In genomic region chr14:16273677-16274076, GRCm38 (mm10) we compare ENCODE assay signal across 22 mouse cellular contexts. TPM values are rescaled to one million over a fixed set of nuclear protein-coding genes. Genes with fewer than 3 reads are reported as not detected.
DNase-seq lines count a peak whose midpoint lies in the region; ATAC-seq and TF ChIP-seq lines count a peak whose summit lies in the region.
"Had no signal": no experiment of that assay in that cellular context is flagged by ENCODE, and none has a peak within 500 bp of the region (broad histone marks: within the 10 kb centered on the region; RNA-seq: fewer than 3 reads in every experiment).

No protein-coding gene starts in this region.

- TF ChIP-seq POLR2A in heart, adult 2 months (IDR thresholded peaks at IDR 0.05; ENCODE audit: insufficient read depth, low read depth, low read length) = no peak

- no peak for TF ChIP-seq EP300 in heart, postnatal 0 days (IDR thresholded peaks at IDR 0.05; ENCODE audit: low read depth)
- TF ChIP-seq EP300 in heart, adult 2 months (IDR thresholded peaks at IDR 0.05; ENCODE audit: insufficient read depth, low read depth, low read length) = no peak

- peak; percentile 17 for DNase-seq in heart, postnatal 0 days (ENCODE audit: low spot score)
- DNase-seq in heart, adult 2 months = no peak
- DNase-seq in kidney, postnatal 36 days = no peak
- DNase-seq in kidney, postnatal 0 days (ENCODE audit: low spot score) = peak; percentile 51
- DNase-seq in kidney, adult 9 months = no peak
- DNase-seq: adrenal gland, adult 2 months; adrenal gland, adult 8-10 months; adrenal gland, postnatal 10 days; adrenal gland, postnatal 14 days; adrenal gland, postnatal 25 days; adrenal gland, postnatal 36 days; B cell, adult 2 months; cerebellum, adult 11 months; cerebellum, adult 11-12 months had no signal

- no peaks in the 10 kb centered on the region for H3K27me3 ChIP-seq in heart, postnatal 0 days (ENCODE audit: control insufficient read depth, insufficient read depth, low read length)
- H3K27me3 ChIP-seq in heart, adult 2 months (ENCODE audit: control insufficient read depth, insufficient read depth, low read length) = no peaks in the 10 kb centered on the region
- no peaks in the 10 kb centered on the region for H3K27me3 ChIP-seq in kidney, embryonic 14.5 days (ENCODE audit: control insufficient read depth, insufficient read depth, low read length)
- no peaks in the 10 kb centered on the region for H3K27me3 ChIP-seq in kidney, embryonic 16.5 days (ENCODE audit: insufficient read depth, low read length)
- H3K27me3 ChIP-seq in kidney, embryonic 15.5 days = no peaks in the 10 kb centered on the region
- H3K27me3 ChIP-seq in kidney, postnatal 0 days (ENCODE audit: insufficient read depth, low read length) = no peaks in the 10 kb centered on the region
- H3K27me3 ChIP-seq: CH12.LX, Patski had no signal

- no peak overlapping the region for H3K27ac ChIP-seq in heart, postnatal 0 days (ENCODE audit: low read depth)
- no peak overlapping the region for H3K27ac ChIP-seq in heart, adult 2 months
- H3K27ac ChIP-seq in kidney, embryonic 14.5 days (ENCODE audit: low read depth, low read length) = no peak overlapping the region
- no peak overlapping the region for H3K27ac ChIP-seq in kidney, embryonic 16.5 days (ENCODE audit: low read length)
- no peak overlapping the region for H3K27ac ChIP-seq in kidney, embryonic 15.5 days
- peak overlapping the region; percentile 25; the same call in 1 of the 2 replicates for H3K27ac ChIP-seq in kidney, postnatal 0 days

- no peaks in the 10 kb centered on the region; the same call in 1 of the 2 replicates for H3K79me2 ChIP-seq in heart, adult 2 months (replicated peaks; ENCODE audit: control insufficient read depth, insufficient read depth, low read length)

- no peaks in the 10 kb centered on the region for H3K4me1 ChIP-seq in heart, postnatal 0 days (ENCODE audit: control insufficient read depth, insufficient read depth)
- H3K4me1 ChIP-seq in heart, adult 2 months (ENCODE audit: control insufficient read depth, insufficient read depth, low read length) = no peaks in the 10 kb centered on the region
- H3K4me1 ChIP-seq in kidney, embryonic 14.5 days (ENCODE audit: control insufficient read depth, insufficient read depth, low read length) = no peaks in the 10 kb centered on the region
- H3K4me1 ChIP-seq in kidney, embryonic 16.5 days (ENCODE audit: insufficient read depth, low read length) = peaks cover 3% of the 10 kb centered on the region; the same call in 1 of the 2 replicates
- H3K4me1 ChIP-seq in kidney, embryonic 15.5 days = 0 out of 2 replicates have a peak, but pooled peaks cover 3% of the 10 kb centered on the region
- H3K4me1 ChIP-seq in kidney, postnatal 0 days (replicated peaks; ENCODE audit: insufficient read depth, low read length) = no peaks in the 10 kb centered on the region

- no peaks in the 10 kb centered on the region for H3K9me3 ChIP-seq in heart, postnatal 0 days (replicated peaks; ENCODE audit: control insufficient read depth, low read length)
- H3K9me3 ChIP-seq in kidney, embryonic 14.5 days (ENCODE audit: control insufficient read depth, low read length) = no peaks in the 10 kb centered on the region
- no peaks in the 10 kb centered on the region for H3K9me3 ChIP-seq in kidney, embryonic 16.5 days (ENCODE audit: low read length)
- no peaks in the 10 kb centered on the region for H3K9me3 ChIP-seq in kidney, embryonic 15.5 days (replicated peaks)
- H3K9me3 ChIP-seq in kidney, postnatal 0 days (replicated peaks; ENCODE audit: low read length) = no peaks in the 10 kb centered on the region
- H3K9me3 ChIP-seq: G1E had no signal

- intact Hi-C loops in heart, adult 2 months (cut with DNase I) = no loop called here

- no peak for ATAC-seq in heart, postnatal 0 days (ENCODE audit: insufficient read depth, low read depth)
- peak; percentile 57; the same call in 1 of the 2 replicates for ATAC-seq in kidney, embryonic 14.5 days (ENCODE audit: low FRiP score, low TSS enrichment)
- ATAC-seq in kidney, embryonic 16.5 days (ENCODE audit: low FRiP score, low TSS enrichment) = 0 out of 2 replicates have a peak, but pooled peaks have one; percentile 51
- ATAC-seq in kidney, embryonic 15.5 days (replicated peaks; ENCODE audit: low FRiP score) = no peak
- ATAC-seq in kidney, postnatal 0 days (replicated peaks; ENCODE audit: low FRiP score, low read depth) = no peak
- ATAC-seq: activated CD4-positive, CD25-positive, alpha-beta regulatory T cell, adult 4 months; CD4-positive, CD25-positive, alpha-beta regulatory T cell, adult 4 months had no signal

- no peak overlapping the region for H3K4me2 ChIP-seq in heart, postnatal 0 days (ENCODE audit: low read depth, low read length)
- no peak overlapping the region for H3K4me2 ChIP-seq in kidney, embryonic 14.5 days (replicated peaks; ENCODE audit: low read depth, low read length)
- no peak overlapping the region for H3K4me2 ChIP-seq in kidney, embryonic 16.5 days (replicated peaks; ENCODE audit: low read depth, low read length)
- no peak overlapping the region for H3K4me2 ChIP-seq in kidney, embryonic 15.5 days
- no peak overlapping the region for H3K4me2 ChIP-seq in kidney, postnatal 0 days (ENCODE audit: low read length)

- H3K4me3 ChIP-seq in heart, postnatal 0 days (ENCODE audit: low read depth, low read length) = no peak overlapping the region
- no peak overlapping the region for H3K4me3 ChIP-seq in heart, adult 2 months
- no peak overlapping the region for H3K4me3 ChIP-seq in kidney, embryonic 14.5 days (ENCODE audit: low read length)
- no peak overlapping the region for H3K4me3 ChIP-seq in kidney, embryonic 16.5 days (ENCODE audit: low read length)
- H3K4me3 ChIP-seq in kidney, embryonic 15.5 days (replicated peaks) = no peak overlapping the region
- no peak overlapping the region for H3K4me3 ChIP-seq in kidney, postnatal 0 days (replicated peaks; ENCODE audit: low read depth, low read length)

- WGBS in heart, postnatal 0 days = 66% methylated on average over 3 of the region's 3 CpGs
- WGBS in heart, adult 2 months = 76% methylated on average over 3 of the region's 3 CpGs
- 50% methylated on average over 3 of the region's 3 CpGs for WGBS in kidney, embryonic 14.5 days
- WGBS in kidney, embryonic 16.5 days = 47% methylated on average over 3 of the region's 3 CpGs
- 37% methylated on average over 3 of the region's 3 CpGs for WGBS in kidney, embryonic 15.5 days
- 60% methylated on average over 3 of the region's 3 CpGs for WGBS in kidney, postnatal 0 days

- no peak for TF ChIP-seq CTCF in heart, postnatal 0 days (IDR thresholded peaks at IDR 0.05; ENCODE audit: low read depth)
- TF ChIP-seq CTCF in heart, adult 2 months (IDR thresholded peaks at IDR 0.05) = no peak
- TF ChIP-seq CTCF in kidney, postnatal 0 days (IDR thresholded peaks at IDR 0.05; ENCODE audit: low read depth) = no peak

- peaks cover 20% of the 10 kb centered on the region for H3K36me3 ChIP-seq in heart, postnatal 0 days (replicated peaks; ENCODE audit: control insufficient read depth, insufficient read depth, low read length)
- peaks cover 8% of the 10 kb centered on the region for H3K36me3 ChIP-seq in heart, adult 2 months (ENCODE audit: control insufficient read depth, insufficient read depth, low read length)
- H3K36me3 ChIP-seq in kidney, embryonic 14.5 days (ENCODE audit: control insufficient read depth, insufficient read depth, low read length) = peaks cover 2% of the 10 kb centered on the region; the same call in 1 of the 2 replicates
- H3K36me3 ChIP-seq in kidney, embryonic 16.5 days (ENCODE audit: insufficient read depth, low read length) = no peaks in the 10 kb centered on the region
- 0 out of 2 replicates have a peak, but pooled peaks cover 16% of the 10 kb centered on the region for H3K36me3 ChIP-seq in kidney, embryonic 15.5 days
- H3K36me3 ChIP-seq in kidney, postnatal 0 days (ENCODE audit: insufficient read depth, low read length) = peaks cover 4% of the 10 kb centered on the region; the same call in 1 of the 2 replicates

- H3K9ac ChIP-seq in heart, postnatal 0 days (replicated peaks; ENCODE audit: low read depth, low read length) = no peak overlapping the region
- no peak overlapping the region for H3K9ac ChIP-seq in heart, adult 2 months (ENCODE audit: low read depth, low read length)
- no peak overlapping the region for H3K9ac ChIP-seq in kidney, embryonic 14.5 days (ENCODE audit: low read depth, low read length)
- H3K9ac ChIP-seq in kidney, embryonic 16.5 days (replicated peaks; ENCODE audit: low read length) = no peak overlapping the region
- H3K9ac ChIP-seq in kidney, embryonic 15.5 days = no peak overlapping the region
- no peak overlapping the region for H3K9ac ChIP-seq in kidney, postnatal 0 days (ENCODE audit: low read depth, low read length)

RNA-seq across cellular contexts. Expression of gene Oxsm, which starts 24.1 kb away (rescaled TPM):
- 6.2 and 13.5 TPM in 2 replicates for total RNA-seq in heart, postnatal 0 days (2014; rRNA removed; ENCODE audit: low replicate concordance)
- polyA plus RNA-seq in heart, postnatal 0 days (2015; fragmentation: Nextera tagmentation; extraction: Ambion mirVana) = 3.6 and 3.9 TPM in 2 replicates
- 10 to 100 TPM; 19.5 to 23.0 TPM for total RNA-seq in heart, adult 2 months (2021)
- 12.7 and 22.2 TPM in 2 replicates for polyA plus RNA-seq in heart, adult 2 months (2012; rRNA removed)
- 0.64 and 2.3 TPM in 2 replicates for polyA plus RNA-seq in kidney, embryonic 14.5 days (2014; fragmentation: Nextera tagmentation; extraction: Ambion mirVana)
- polyA plus RNA-seq in kidney, embryonic 16.5 days (2015; fragmentation: Nextera tagmentation; extraction: Ambion mirVana) = 3.1 and 3.8 TPM in 2 replicates
- polyA plus RNA-seq in kidney, embryonic 15.5 days (2015; fragmentation: Nextera tagmentation; extraction: Ambion mirVana) = 2.5 and 3.7 TPM in 2 replicates
- polyA plus RNA-seq in kidney, postnatal 0 days (2015; fragmentation: Nextera tagmentation; extraction: Ambion mirVana) = 2.3 and 2.7 TPM in 2 replicates

RNA-seq across cellular contexts. Expression of gene Ngly1, which starts 24.6 kb away (rescaled TPM):
- total RNA-seq in heart, postnatal 0 days (2014; rRNA removed; ENCODE audit: low replicate concordance) = 25.7 and 34.3 TPM in 2 replicates
- polyA plus RNA-seq in heart, postnatal 0 days (2015; fragmentation: Nextera tagmentation; extraction: Ambion mirVana) = 27.0 and 29.3 TPM in 2 replicates
- total RNA-seq in heart, adult 2 months (2021) = 10 to 100 TPM; 30.7 to 31.2 TPM
- polyA plus RNA-seq in heart, adult 2 months (2012; rRNA removed) = 19.2 and 22.6 TPM in 2 replicates
- 28.4 and 36.6 TPM in 2 replicates for polyA plus RNA-seq in kidney, embryonic 14.5 days (2014; fragmentation: Nextera tagmentation; extraction: Ambion mirVana)
- polyA plus RNA-seq in kidney, embryonic 16.5 days (2015; fragmentation: Nextera tagmentation; extraction: Ambion mirVana) = 37.8 and 38.7 TPM in 2 replicates
- 36.1 and 36.3 TPM in 2 replicates for polyA plus RNA-seq in kidney, embryonic 15.5 days (2015; fragmentation: Nextera tagmentation; extraction: Ambion mirVana)
- polyA plus RNA-seq in kidney, postnatal 0 days (2015; fragmentation: Nextera tagmentation; extraction: Ambion mirVana) = 44.4 and 46.1 TPM in 2 replicates

Comparison
In these comparisons a context has a peak if more than half of its experiments do, and no peak if none do; other contexts are left out.
1. ATAC-seq: peak in kidney, embryonic 14.5 days (single experiment) and kidney, embryonic 16.5 days (single experiment); none in heart, postnatal 0 days (single experiment), kidney, embryonic 15.5 days (single experiment) and kidney, postnatal 0 days (single experiment).
2. DNase-seq: peak in heart, postnatal 0 days (single experiment) and kidney, postnatal 0 days (single experiment); none in heart, adult 2 months (0 of 2), kidney, postnatal 36 days (0 of 2) and kidney, adult 9 months (single experiment).